Mouse (Mus musculus): ENCODE measurements at regions not wholly inside any gene's neighbourhood (a gene's known extent, or its start where the extent isn't known, plus 50 kb on each side); places are given as distances from the start of the nearest gene placed in this dataset.

DNA sequence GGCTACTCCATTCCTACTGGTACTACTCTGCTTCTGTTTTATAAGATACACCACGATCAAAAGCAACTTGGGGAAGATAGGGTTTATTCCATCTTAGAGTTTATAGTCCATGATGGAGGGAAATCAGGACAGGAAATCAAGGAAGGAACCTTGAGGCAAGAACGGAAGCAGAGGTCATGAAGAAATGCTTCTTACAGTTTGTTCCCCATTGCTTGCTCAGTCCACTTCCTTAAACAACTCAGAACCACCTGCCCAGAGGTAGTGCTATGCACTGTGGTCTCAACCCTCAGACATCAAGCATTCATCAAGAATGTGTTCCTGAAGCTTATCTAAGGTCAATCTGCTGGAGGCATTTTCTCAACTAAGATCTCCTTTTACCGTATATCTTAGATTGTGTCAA lies 189.8 kb downstream of the Lmo4 start:
- TF ChIP-seq CTCF (IDR thresholded peaks at IDR 0.05; ENCODE audit: borderline replicate concordance, insufficient read depth, low read length) (no peak), POLR2A (IDR thresholded peaks at IDR 0.05; ENCODE audit: low read depth, low read length) (no peak)
